Mouse (Mus musculus) cerebellum, adult 11 months (tissue): ENCODE results near the gene Alx3.
"Not testable (repeated sequence)": the region's sequence is repeated elsewhere in the genome, so short reads cannot be mapped to it uniquely, and the experiment has no call there.

ENCODE experiments used
- DNase-seq: peaks from one replicate; pipeline ENCODE4 v3.0.0; 2022

Gene Alx3

GRCm38 (mm10) chr3:107627641-107628040, 32.8 kb downstream of the Alx3 start:
- DNase-seq, result no peak

GRCm38 (mm10) chr3:107628551-107628950, 33.7 kb downstream of the Alx3 start:
- no peak for DNase-seq

GRCm38 (mm10) chr3:107629411-107629810, 34.6 kb downstream of the Alx3 start:
- no peak for DNase-seq

- peak; percentile 58 for DNase-seq
These were observed 36.1 kb downstream of the Alx3 start, which contains the start of gene Gm10961 for GRCm38 (mm10) chr3:107630682-107631522. Gene Gm10961, plus strand, starts transcription at chr3:107631322.

- peak; percentile 92 for DNase-seq
These were observed 36.7 kb downstream of the Alx3 start, which contains the start of gene Strip1 for GRCm38 (mm10) chr3:107631523-107631958. Gene Strip1, minus strand, starts transcription at chr3:107631694.

GRCm38 (mm10) chr3:107632786-107633185, 38.0 kb downstream of the Alx3 start:
- DNase-seq, result no peak

- DNase-seq, result no peak
These were observed 39.1 kb downstream of the Alx3 start for GRCm38 (mm10) chr3:107633906-107634305.

GRCm38 (mm10) chr3:107635836-107636235, 41.0 kb downstream of the Alx3 start:
- no peak for DNase-seq

GRCm38 (mm10) chr3:107636236-107636635, 41.4 kb downstream of the Alx3 start:
- no peak for DNase-seq

- DNase-seq, result no peak
These were observed 42.9 kb downstream of the Alx3 start for GRCm38 (mm10) chr3:107637606-107638172.

- no peak for DNase-seq
These were observed 52.1 kb downstream of the Alx3 start for GRCm38 (mm10) chr3:107646947-107647346.

- DNase-seq, result not testable (repeated sequence)
These were observed 55.4 kb downstream of the Alx3 start for GRCm38 (mm10) chr3:107650276-107650675.

- no peak for DNase-seq
These were observed 58.1 kb downstream of the Alx3 start for GRCm38 (mm10) chr3:107652968-107653367.

- DNase-seq, result no peak
These were observed 60.0 kb downstream of the Alx3 start for GRCm38 (mm10) chr3:107654861-107655260.
